Mouse (Mus musculus) forebrain, postnatal 0 days (tissue): ENCODE results near the gene Mxd1. TPM values are rescaled to one million over a fixed set of nuclear protein-coding genes. Genes with fewer than 3 reads are reported as not detected.
A peak's percentile ranks its signal among the peaks of the same experiment; 100 is the strongest.

ENCODE experiments used
- ATAC-seq: fragments of 200-750 bp; cut with Nextera tagmentation; 2 replicates; pipeline ENCODE4 v1.8.0; 2017; ENCODE audit warnings: mild to moderate bottlenecking, moderate library complexity
- DNase-seq: peaks from one replicate; pipeline ENCODE4 v3.0.0-alpha.2; 2015
- H3K27ac ChIP-seq: fragments of 300-500 bp; sonication (generic); 2 replicates; pipeline ENCODE4 v1.5.1; 2014; ENCODE audit warnings: low read depth, mild to moderate bottlenecking, antibody characterized with exemption, low read length, moderate library complexity, mixed read lengths
- H3K27me3 ChIP-seq: fragments of 300-500 bp; sonication (generic); 2 replicates; pipeline ENCODE4 v1.6.1; 2014; ENCODE audit warnings: mild to moderate bottlenecking, low read length, mixed read lengths; ENCODE audit not compliant: insufficient read depth
- H3K36me3 ChIP-seq: fragments of 300-500 bp; sonication (generic); 2 replicates; pipeline ENCODE4 v1.6.1; 2014; ENCODE audit warnings: mild to moderate bottlenecking, moderate library complexity; ENCODE audit not compliant: insufficient read depth
- H3K4me1 ChIP-seq: fragments of 300-500 bp; sonication (generic); 2 replicates; pipeline ENCODE4 v1.6.1; 2014; ENCODE audit warnings: antibody characterized with exemption; ENCODE audit not compliant: insufficient read depth
- H3K4me2 ChIP-seq: fragments of 300-500 bp; sonication (generic); 2 replicates; pipeline ENCODE4 v1.6.1; 2014; ENCODE audit warnings: low read depth, mild to moderate bottlenecking, moderate library complexity
- H3K4me3 ChIP-seq: fragments of 300-500 bp; sonication (generic); 2 replicates; pipeline ENCODE4 v1.5.1; 2014; ENCODE audit warnings: low read depth, low read length, mixed read lengths
- H3K9ac ChIP-seq: fragments of 300-500 bp; sonication (generic); 2 replicates; pipeline ENCODE4 v1.6.1; 2014; ENCODE audit warnings: mild to moderate bottlenecking
- H3K9me3 ChIP-seq: fragments of 300-500 bp; sonication (generic); 2 replicates; pipeline ENCODE4 v1.6.1; 2016; ENCODE audit warnings: low read length
- CTCF ChIP-seq: sonication (generic); IDR thresholded peaks from 2 replicates; pipeline ENCODE4 v1.5.1; 2016; ENCODE audit warnings: antibody characterized with exemption, control low read depth, low read depth
- WGBS: fragments of 180-500 bp; shearing (Covaris S2); extraction: QIAGEN DNeasy Blood & Tissue Kit; methylation state at CpG from one replicate; pipeline ENCODE4 v1.1.7; 2014; 5-methylcytosine and 5-hydroxymethylcytosine counted together
- polyA plus RNA-seq: library from polyadenylated mRNA; unstranded; fragments of >200 nt; fragmentation: Nextera tagmentation; extraction: Ambion mirVana; gene quantifications from 2 replicates; pipeline ENCODE4 v1.2.1, GENCODE M21; 2015
- total RNA-seq: library from RNA; depleted of rRNA; stranded (reverse); fragments of >200 nt; gene quantifications from 2 replicates; pipeline ENCODE4 v1.2.3, GENCODE M21; 2014

The Mxd1 gene
- total and polyA plus RNA-seq, 2 experiments from 2014 or later = 10.0 to 13.8 TPM

- no peak overlapping the region for H3K4me2 ChIP-seq
- H3K4me3 ChIP-seq = no peak overlapping the region
- DNase-seq (no peak), ATAC-seq (no peak)
- peaks cover 39% of the 10 kb centered on the region for H3K36me3 ChIP-seq
- no peaks in the 10 kb centered on the region for H3K27me3 ChIP-seq
- WGBS = 68% methylated on average over 1 of the region's 1 CpGs
- no peak for TF ChIP-seq CTCF
- H3K4me1 ChIP-seq = peaks cover 7% of the 10 kb centered on the region
- no peaks in the 10 kb centered on the region for H3K9me3 ChIP-seq
- no peak overlapping the region for H3K27ac ChIP-seq
- no peak overlapping the region for H3K9ac ChIP-seq
Measured at GRCm38 (mm10) chr6:86686971-86687370, 18.0 kb upstream of the Mxd1 start.

- peak; percentile 40 for ATAC-seq
- TF ChIP-seq CTCF = no peak
- 34% methylated on average over 12 of the region's 12 CpGs for WGBS
Measured at GRCm38 (mm10) chr6:86684655-86685011, 15.7 kb upstream of the Mxd1 start.

GRCm38 (mm10) chr6:86683872-86684654 lies 15.1 kb upstream of the Mxd1 start, which contains the start of gene Snrnp27:
Gene Snrnp27 (minus strand): TSS chr6:86684522.
- H3K27ac ChIP-seq = peak within 1 kb of the TSS; percentile 70; the same call in 1 of the 2 replicates
- H3K9ac ChIP-seq = peak within 1 kb of the TSS; percentile 81
- H3K4me1 ChIP-seq = peaks cover 7% of the 10 kb centered on the region
- no peak for TF ChIP-seq CTCF
- H3K36me3 ChIP-seq = peaks cover 46% of the 10 kb centered on the region
- DNase-seq = peak; percentile 94
- peak within 1 kb of the TSS; percentile 77 for H3K4me2 ChIP-seq
- H3K9me3 ChIP-seq = no peaks in the 10 kb centered on the region
- ATAC-seq = peak; percentile 96
- peak within 1 kb of the TSS; percentile 90 for H3K4me3 ChIP-seq
- 3% methylated on average over 36 of the region's 36 CpGs for WGBS
- no peaks in the 10 kb centered on the region for H3K27me3 ChIP-seq

More at GRCm38 (mm10) chr6:86684655-86685011, 15.7 kb upstream of the Mxd1 start:
- H3K27ac ChIP-seq = no peak overlapping the region
- H3K4me2 ChIP-seq = peak overlapping the region; percentile 77
- peaks cover 41% of the 10 kb centered on the region for H3K36me3 ChIP-seq
- no peaks in the 10 kb centered on the region for H3K27me3 ChIP-seq
- DNase-seq = no peak
- peak overlapping the region; percentile 90 for H3K4me3 ChIP-seq
- peak overlapping the region; percentile 81 for H3K9ac ChIP-seq
- H3K4me1 ChIP-seq = peaks cover 7% of the 10 kb centered on the region
- H3K9me3 ChIP-seq = no peaks in the 10 kb centered on the region

GRCm38 (mm10) chr6:86681289-86681688 lies 12.3 kb upstream of the Mxd1 start:
- 88% methylated on average over 3 of the region's 3 CpGs for WGBS
- no peak for DNase-seq
- Histone ChIP-seq H3K9me3 (no peaks in the 10 kb centered on the region), H3K4me2 (no peak overlapping the region), H3K27ac (no peak overlapping the region), H3K9ac (no peak overlapping the region), H3K27me3 (no peaks in the 10 kb centered on the region), H3K36me3 (peaks cover 55% of the 10 kb centered on the region), H3K4me1 (peaks cover 7% of the 10 kb centered on the region), H3K4me3 (no peak overlapping the region)
- TF ChIP-seq CTCF = no peak
- no peak for ATAC-seq

GRCm38 (mm10) chr6:86678341-86678740 lies 9.4 kb upstream of the Mxd1 start:
- no peak for DNase-seq
- no peak overlapping the region for H3K4me2 ChIP-seq
- 0 out of 2 replicates have a peak, but pooled peaks cover 1% of the 10 kb centered on the region for H3K4me1 ChIP-seq
- no peaks in the 10 kb centered on the region for H3K9me3 ChIP-seq
- no peak overlapping the region for H3K4me3 ChIP-seq
- peaks cover 78% of the 10 kb centered on the region for H3K36me3 ChIP-seq
- H3K27ac ChIP-seq = no peak overlapping the region
- H3K9ac ChIP-seq = no peak overlapping the region
- no peak for ATAC-seq
- H3K27me3 ChIP-seq = no peaks in the 10 kb centered on the region
- no peak for TF ChIP-seq CTCF
- 87% methylated on average over 6 of the region's 6 CpGs for WGBS

- TF ChIP-seq CTCF = peak; percentile 97
- ATAC-seq = no peak
- peak; percentile 88 for DNase-seq
- Histone ChIP-seq H3K4me1 (peaks cover 10% of the 10 kb centered on the region), H3K9ac (no peak overlapping the region), H3K9me3 (no peaks in the 10 kb centered on the region), H3K27me3 (no peaks in the 10 kb centered on the region), H3K36me3 (peaks cover 40% of the 10 kb centered on the region), H3K4me2 (no peak overlapping the region), H3K27ac (no peak overlapping the region), H3K4me3 (no peak overlapping the region)
- WGBS = 19% methylated on average over 2 of the region's 2 CpGs
Measured at GRCm38 (mm10) chr6:86670873-86671272, 1.9 kb upstream of the Mxd1 start.

- peak; percentile 99 for ATAC-seq
- Histone ChIP-seq H3K4me2 (peak overlapping the region; percentile 83), H3K4me1 (peaks cover 10% of the 10 kb centered on the region), H3K27ac (peak overlapping the region; percentile 64), H3K27me3 (no peaks in the 10 kb centered on the region), H3K4me3 (peak overlapping the region; percentile 96), H3K36me3 (peaks cover 34% of the 10 kb centered on the region), H3K9ac (peak overlapping the region; percentile 80), H3K9me3 (no peaks in the 10 kb centered on the region)
- DNase-seq = peak; percentile 100
- WGBS = under 1% methylated on average over 35 of the region's 37 CpGs
- TF ChIP-seq CTCF = no peak
Measured at GRCm38 (mm10) chr6:86669240-86669727, 323 bp upstream of the Mxd1 start.
